Mouse (Mus musculus): ENCODE measurements around the gene Msln. TPM values are rescaled to one million over a fixed set of nuclear protein-coding genes. Genes with fewer than 3 reads are reported as not detected.
"Not testable (repeated sequence)": the region's sequence is repeated elsewhere in the genome, so short reads cannot be mapped to it uniquely, and the experiment has no call there.

The Msln gene
- polyA plus RNA-seq, 1 experiment from 2014 or later, result 32.4 TPM

DNA sequence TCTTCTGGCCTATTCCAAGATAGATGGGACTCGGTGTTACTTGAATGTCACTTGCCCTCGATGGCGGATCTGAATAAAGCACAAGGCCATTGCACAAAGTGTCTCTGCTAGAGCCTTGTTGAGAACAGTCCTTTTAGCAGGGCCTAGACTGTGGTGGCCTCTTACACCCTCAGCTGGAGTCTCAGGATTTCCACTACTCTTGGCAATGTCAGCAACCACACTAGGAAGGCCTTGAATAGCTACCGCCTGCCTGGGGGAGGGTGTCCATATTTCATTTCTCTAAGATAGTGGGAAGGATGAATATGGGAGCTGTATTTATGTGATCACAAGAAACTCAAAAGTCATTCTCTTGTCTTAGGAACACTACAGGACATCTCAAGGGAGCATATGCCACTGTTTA is 5.9 kb downstream of the Msln start:
- 86% methylated on average over 4 of the region's 4 CpGs for whole genome bisulfite sequencing
- H3K27me3 ChIP-seq (replicated peaks), result peaks cover 11% of the 10 kb centered on the region

DNA sequence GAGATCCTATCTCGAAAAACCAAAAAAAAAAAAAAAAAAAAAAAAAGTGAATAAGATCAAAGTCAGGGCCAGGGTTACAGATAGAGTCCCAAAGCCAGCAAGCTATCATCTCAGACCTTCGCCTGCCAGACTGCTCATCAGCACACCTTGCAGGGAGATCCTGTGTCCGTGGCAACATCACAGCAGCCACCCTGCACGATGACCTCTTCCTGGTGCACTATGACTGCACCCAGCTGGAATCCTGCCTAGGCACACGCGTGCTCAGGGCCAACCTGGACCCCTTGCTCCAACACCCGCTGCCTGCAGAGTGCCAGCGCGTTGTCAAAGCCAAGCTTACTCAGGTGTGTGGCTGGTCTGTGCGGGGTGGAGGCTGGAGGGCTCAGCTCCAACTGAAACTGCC is 9.9 kb downstream of the Msln start:
- no peaks in the 10 kb centered on the region for H3K9me3 ChIP-seq
- WGBS, result 73% methylated on average over 10 of the region's 10 CpGs
- H3K4me2 ChIP-seq, result no peak overlapping the region
- no peaks in the 10 kb centered on the region for H3K36me3 ChIP-seq
- H3K27ac ChIP-seq (replicated peaks), result no peak overlapping the region
- H3K9ac ChIP-seq, result no peak overlapping the region
- no peak for ATAC-seq (ENCODE audit: extremely low read depth, insufficient number of reproducible peaks, low FRiP score, low TSS enrichment)
- no peak overlapping the region for H3K4me3 ChIP-seq
- H3K4me1 ChIP-seq, result no peaks in the 10 kb centered on the region
- peaks cover 29% of the 10 kb centered on the region for H3K27me3 ChIP-seq (replicated peaks)

More for the DNA sequence above, 5.9 kb downstream of the Msln start:
- Histone ChIP-seq H3K4me3 (no peak overlapping the region), H3K27ac (replicated peaks) (no peak overlapping the region), H3K4me2 (no peak overlapping the region), H3K9ac (no peak overlapping the region), H3K36me3 (no peaks in the 10 kb centered on the region), H3K9me3 (no peaks in the 10 kb centered on the region), H3K4me1 (peaks cover 9% of the 10 kb centered on the region)
- no peak for ATAC-seq (ENCODE audit: extremely low read depth, insufficient number of reproducible peaks, low FRiP score, low TSS enrichment)

DNA sequence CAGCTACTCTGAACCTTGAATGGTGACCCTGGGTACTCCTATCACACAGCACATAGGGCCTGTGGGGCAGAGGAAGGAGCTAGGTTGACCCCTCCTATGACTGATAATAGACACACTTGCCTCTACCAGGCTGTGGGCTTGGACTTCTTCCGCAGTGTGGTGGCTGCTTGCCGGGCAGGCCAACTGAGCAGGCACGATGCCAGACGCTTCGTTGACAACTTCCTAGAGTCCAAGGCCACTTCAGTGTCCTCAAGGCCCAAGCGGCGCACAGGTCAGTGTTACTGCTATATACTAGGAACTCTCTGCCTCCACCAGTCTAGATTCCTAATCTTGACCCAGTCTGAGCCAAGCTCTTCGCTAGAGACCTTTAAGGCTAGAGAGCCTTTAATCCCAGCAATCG is 10.3 kb downstream of the Msln start:
- Histone ChIP-seq H3K9me3 (no peaks in the 10 kb centered on the region), H3K4me2 (no peak overlapping the region), H3K4me1 (no peaks in the 10 kb centered on the region), H3K9ac (no peak overlapping the region), H3K4me3 (no peak overlapping the region), H3K27ac (replicated peaks) (no peak overlapping the region), H3K27me3 (replicated peaks) (peaks cover 34% of the 10 kb centered on the region), H3K36me3 (no peaks in the 10 kb centered on the region)
- 84% methylated on average over 9 of the region's 9 CpGs for WGBS
- ATAC-seq (ENCODE audit: extremely low read depth, insufficient number of reproducible peaks, low FRiP score, low TSS enrichment), result no peak

DNA sequence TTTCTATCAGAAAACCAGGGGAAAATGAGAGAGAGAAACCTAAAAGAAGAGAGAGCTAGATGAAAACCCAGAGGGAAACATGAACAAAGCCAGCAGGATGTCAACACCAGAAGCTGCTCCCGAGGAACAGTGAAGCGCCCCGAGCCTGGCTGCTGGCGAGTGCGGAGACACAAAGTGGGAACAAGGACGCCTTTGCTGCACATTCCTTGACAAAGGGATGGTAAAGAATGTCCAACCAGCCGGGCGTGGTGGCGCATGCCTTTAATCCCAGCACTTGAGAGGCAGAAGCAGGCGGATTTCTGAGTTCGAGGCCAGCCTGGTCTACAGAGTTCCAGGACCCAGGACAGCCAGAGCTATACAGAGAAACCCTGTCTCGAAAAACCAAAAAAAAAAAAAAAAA is 12.7 kb downstream of the Msln start:
- H3K27ac ChIP-seq (replicated peaks); H3K9me3 ChIP-seq; H3K4me1 ChIP-seq; H3K4me3 ChIP-seq; H3K9ac ChIP-seq; H3K36me3 ChIP-seq; ATAC-seq (ENCODE audit: extremely low read depth, insufficient number of reproducible peaks, low FRiP score, low TSS enrichment); H3K4me2 ChIP-seq: not testable (repeated sequence)
- H3K27me3 ChIP-seq (replicated peaks), result peaks cover 43% of the 10 kb centered on the region
- 64% methylated on average over 12 of the region's 12 CpGs for WGBS

DNA sequence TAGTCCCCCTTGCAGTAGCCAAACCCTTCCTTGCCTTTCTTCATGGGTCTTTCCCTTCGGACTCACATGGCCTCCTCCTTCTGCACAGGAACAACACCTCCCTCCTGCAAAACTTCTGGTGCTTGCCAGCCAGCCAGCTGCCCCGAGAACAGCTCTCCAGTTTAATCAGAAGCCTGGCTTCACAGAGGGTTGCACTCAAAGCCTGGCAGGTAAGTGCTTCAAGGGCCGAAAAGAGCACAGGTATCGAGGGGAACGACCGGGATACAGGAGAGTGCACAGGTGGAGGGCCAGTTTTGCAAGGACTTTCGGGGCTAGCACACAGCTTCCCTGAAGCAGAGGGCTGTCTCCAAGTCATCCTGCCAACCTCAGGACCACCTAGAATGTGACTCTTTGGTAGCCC is 15.3 kb downstream of the Msln start:
- Histone ChIP-seq H3K27ac (replicated peaks) (no peak overlapping the region), H3K36me3 (no peaks in the 10 kb centered on the region), H3K4me3 (no peak overlapping the region), H3K27me3 (replicated peaks) (peaks cover 45% of the 10 kb centered on the region), H3K9me3 (no peaks in the 10 kb centered on the region), H3K4me1 (no peaks in the 10 kb centered on the region), H3K4me2 (no peak overlapping the region), H3K9ac (no peak overlapping the region)
- ATAC-seq (ENCODE audit: extremely low read depth, insufficient number of reproducible peaks, low FRiP score, low TSS enrichment), result no peak
- 71% methylated on average over 7 of the region's 7 CpGs for WGBS

DNA sequence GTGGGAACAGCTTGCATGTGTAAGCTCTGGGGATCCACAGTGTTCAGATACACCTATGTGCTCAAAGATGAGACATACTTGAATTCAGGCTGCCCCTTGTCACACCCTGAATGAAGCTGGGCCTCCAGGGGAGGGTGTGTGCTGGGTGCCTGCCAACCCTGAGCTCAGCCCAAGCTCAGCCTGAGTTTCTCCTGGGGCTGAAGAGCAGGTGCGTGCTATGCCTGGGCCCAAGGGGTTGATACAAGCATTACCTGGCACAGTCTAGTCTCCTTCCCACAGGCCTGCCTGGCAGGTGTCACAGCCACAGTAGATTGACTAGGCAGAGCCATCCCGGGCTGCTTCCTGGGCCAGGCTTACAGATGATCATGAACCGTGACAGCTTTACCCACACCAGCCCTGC is 18.4 kb downstream of the Msln start, which contains the start of gene Mslnl:
Gene Mslnl, plus strand, starts transcription at position 298 of the 400 bp plus-strand sequence.
- Histone ChIP-seq H3K27ac (replicated peaks) (no peak within 1 kb of the TSS), H3K27me3 (replicated peaks) (peaks cover 26% of the 10 kb centered on the region), H3K9me3 (no peaks in the 10 kb centered on the region), H3K36me3 (no peaks in the 10 kb centered on the region; the same call in 1 of the 2 replicates), H3K4me1 (no peaks in the 10 kb centered on the region), H3K4me3 (no peak within 1 kb of the TSS), H3K9ac (no peak within 1 kb of the TSS), H3K4me2 (no peak within 1 kb of the TSS)
- no peak for ATAC-seq (ENCODE audit: extremely low read depth, insufficient number of reproducible peaks, low FRiP score, low TSS enrichment)
- 70% methylated on average over 3 of the region's 3 CpGs for WGBS

DNA sequence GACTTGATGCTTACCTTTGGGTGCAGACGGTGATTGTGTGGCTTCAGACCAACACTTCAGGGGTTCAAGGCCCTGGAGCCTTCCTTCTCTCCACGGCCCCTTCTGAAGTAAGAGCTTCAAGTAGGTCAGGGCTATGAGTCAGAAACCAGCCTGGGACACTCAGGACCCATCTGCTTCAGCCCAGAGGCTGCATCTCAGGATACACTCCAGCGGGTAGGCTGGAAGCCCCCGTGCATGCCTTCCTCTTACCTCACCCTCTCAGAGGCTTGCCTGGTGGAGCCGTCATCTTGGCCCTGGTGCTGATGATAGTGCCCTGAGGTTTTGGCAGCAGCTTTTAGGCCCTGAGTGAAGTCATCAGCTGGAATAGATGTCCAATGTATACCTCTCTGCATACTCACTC is 18.9 kb downstream of the Msln start:
- Histone ChIP-seq H3K27ac (replicated peaks) (no peak overlapping the region), H3K36me3 (no peaks in the 10 kb centered on the region; the same call in none of the 2 replicates), H3K9ac (no peak overlapping the region), H3K4me3 (no peak overlapping the region), H3K27me3 (replicated peaks) (peaks cover 26% of the 10 kb centered on the region), H3K9me3 (no peaks in the 10 kb centered on the region), H3K4me2 (no peak overlapping the region), H3K4me1 (no peaks in the 10 kb centered on the region)
- WGBS, result 69% methylated on average over 5 of the region's 5 CpGs
- ATAC-seq (ENCODE audit: extremely low read depth, insufficient number of reproducible peaks, low FRiP score, low TSS enrichment), result no peak

DNA sequence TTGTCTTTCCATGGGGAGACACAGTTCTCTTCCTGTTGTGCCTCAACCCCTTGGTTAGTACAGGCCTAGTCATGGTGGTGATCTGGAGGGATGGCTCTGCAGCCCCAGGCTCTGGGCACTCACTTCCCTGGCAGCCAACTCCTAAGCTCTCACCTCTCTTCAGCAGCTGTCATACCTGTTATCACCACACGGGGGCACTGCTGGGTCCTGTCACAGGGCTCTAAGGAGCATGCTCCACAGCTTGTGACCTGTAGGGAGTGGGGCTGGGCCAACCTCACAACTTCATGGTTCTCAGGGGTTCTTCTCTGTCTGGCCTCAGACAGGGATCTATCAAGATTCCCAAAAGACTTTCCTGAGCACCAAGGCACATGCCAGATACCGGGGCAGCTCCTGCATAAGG is 22.1 kb downstream of the Msln start:
- no peak for ATAC-seq (ENCODE audit: extremely low read depth, insufficient number of reproducible peaks, low FRiP score, low TSS enrichment)
- no peak overlapping the region for H3K4me3 ChIP-seq
- no peak overlapping the region for H3K27ac ChIP-seq (replicated peaks)
- H3K4me2 ChIP-seq, result no peak overlapping the region
- peaks cover 11% of the 10 kb centered on the region for H3K4me1 ChIP-seq
- peaks cover 12% of the 10 kb centered on the region for H3K36me3 ChIP-seq
- H3K9ac ChIP-seq, result no peak overlapping the region
- peaks cover 7% of the 10 kb centered on the region; the same call in 1 of the 2 replicates for H3K27me3 ChIP-seq (replicated peaks)
- WGBS, result 18% methylated on average over 2 of the region's 2 CpGs
- H3K9me3 ChIP-seq, result no peaks in the 10 kb centered on the region

DNA sequence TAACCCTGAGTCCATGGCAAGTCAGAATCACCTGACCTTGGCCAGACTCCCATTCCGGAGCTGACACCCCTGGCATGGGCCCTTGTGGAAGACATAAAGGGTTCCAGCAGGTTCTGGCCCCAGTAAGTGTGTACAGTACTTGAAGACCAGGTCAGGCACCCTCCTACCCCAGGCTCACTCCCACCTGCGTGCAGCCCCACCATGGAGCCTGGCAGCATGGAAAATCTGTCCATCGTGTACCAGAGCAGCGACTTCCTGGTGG is 26.2 kb downstream of the Msln start:
- Histone ChIP-seq H3K4me1 (peaks cover 23% of the 10 kb centered on the region), H3K36me3 (peaks cover 34% of the 10 kb centered on the region), H3K27ac (replicated peaks) (0 out of 2 replicates have a peak overlapping the region, but pooled peaks have one; percentile 20), H3K9me3 (no peaks in the 10 kb centered on the region), H3K4me3 (peak overlapping the region; percentile 68), H3K4me2 (peak overlapping the region; percentile 91), H3K9ac (peak overlapping the region; percentile 85), H3K27me3 (replicated peaks) (no peaks in the 10 kb centered on the region)
- ATAC-seq (ENCODE audit: extremely low read depth, insufficient number of reproducible peaks, low FRiP score, low TSS enrichment), result no peak; the same call in 1 of the 2 replicates
- WGBS, result 9% methylated on average over 4 of the region's 4 CpGs

DNA sequence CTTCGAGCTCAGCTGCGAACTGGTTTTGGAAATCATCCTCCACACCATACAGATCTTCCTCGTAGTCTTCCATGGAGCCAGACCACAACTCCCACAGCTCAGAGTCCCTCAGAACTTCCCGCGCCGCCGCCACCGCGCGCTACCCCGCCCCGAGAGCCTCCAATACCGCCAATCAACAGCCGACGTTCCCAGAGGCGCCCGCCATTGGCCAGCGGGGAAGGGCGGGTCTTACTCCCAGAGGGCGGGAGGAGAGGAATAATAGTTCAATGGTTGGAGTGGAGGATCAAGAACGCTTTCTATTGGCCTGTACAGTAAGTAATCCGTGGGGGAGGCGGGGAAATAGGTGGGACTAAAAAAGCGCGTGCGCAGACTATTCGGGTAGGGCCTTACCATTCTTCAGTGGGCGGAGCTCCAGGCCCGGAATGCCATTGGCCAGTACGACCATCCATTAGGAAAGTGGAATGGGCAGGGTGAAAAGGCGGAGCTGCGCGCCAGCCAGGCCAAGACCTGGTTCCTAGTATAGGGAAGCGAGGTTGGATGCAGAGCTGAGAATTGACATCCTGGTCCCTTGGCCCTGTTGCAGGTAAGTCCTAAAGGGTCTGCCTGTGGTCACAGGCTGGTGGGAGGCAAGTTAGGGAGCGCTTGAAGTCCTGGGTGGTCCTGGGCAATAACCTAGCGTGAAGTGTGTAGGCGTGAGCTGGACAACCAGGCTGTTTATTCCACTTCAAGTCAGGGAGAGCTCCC is 26.7 kb downstream of the Msln start, which contains the start of the genes Chtf18 and Rpusd1:
Gene Chtf18, minus strand, starts transcription at position 155 of the 744 bp plus-strand sequence.
Gene Rpusd1, plus strand, starts transcription at position 406 of the 744 bp plus-strand sequence.
- Histone ChIP-seq H3K4me3 (peak within 1 kb of the TSS; percentile 68), H3K4me1 (peaks cover 23% of the 10 kb centered on the region), H3K9ac (peak within 1 kb of the TSS; percentile 89), H3K4me2 (peak within 1 kb of the TSS; percentile 91), H3K27ac (replicated peaks) (0 out of 2 replicates have a peak within 1 kb of the TSS, but pooled peaks have one; percentile 21), H3K36me3 (peaks cover 39% of the 10 kb centered on the region), H3K27me3 (replicated peaks) (no peaks in the 10 kb centered on the region), H3K9me3 (no peaks in the 10 kb centered on the region)
- 2% methylated on average over 37 of the region's 37 CpGs for WGBS
- ATAC-seq (ENCODE audit: extremely low read depth, insufficient number of reproducible peaks, low FRiP score, low TSS enrichment), result peak; percentile 95

DNA sequence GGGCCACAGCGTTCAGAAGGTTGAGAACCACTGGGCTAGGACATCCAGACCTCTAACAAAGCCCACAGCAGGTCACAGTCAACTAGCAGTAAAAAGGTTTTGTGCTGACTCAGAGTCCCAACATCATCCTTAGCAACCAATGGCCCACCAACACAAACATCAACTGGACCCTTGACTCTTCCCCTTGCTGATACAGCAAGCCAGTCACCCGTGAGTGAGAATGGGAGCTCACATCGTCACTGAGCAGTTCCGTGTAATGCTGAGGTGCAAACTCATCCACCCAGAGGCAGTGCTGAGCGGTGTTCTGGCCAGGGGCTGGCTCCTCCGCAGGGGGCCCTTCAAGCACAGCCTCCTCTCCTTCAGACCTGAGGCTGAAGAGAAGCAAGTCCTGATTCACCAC is 28.9 kb downstream of the Msln start:
- Histone ChIP-seq H3K9ac (no peak overlapping the region), H3K9me3 (no peaks in the 10 kb centered on the region), H3K27ac (replicated peaks) (no peak overlapping the region), H3K27me3 (replicated peaks) (no peaks in the 10 kb centered on the region), H3K36me3 (peaks cover 61% of the 10 kb centered on the region), H3K4me2 (no peak overlapping the region), H3K4me1 (peaks cover 23% of the 10 kb centered on the region), H3K4me3 (no peak overlapping the region)
- 79% methylated on average over 6 of the region's 6 CpGs for WGBS
- no peak for ATAC-seq (ENCODE audit: extremely low read depth, insufficient number of reproducible peaks, low FRiP score, low TSS enrichment)

DNA sequence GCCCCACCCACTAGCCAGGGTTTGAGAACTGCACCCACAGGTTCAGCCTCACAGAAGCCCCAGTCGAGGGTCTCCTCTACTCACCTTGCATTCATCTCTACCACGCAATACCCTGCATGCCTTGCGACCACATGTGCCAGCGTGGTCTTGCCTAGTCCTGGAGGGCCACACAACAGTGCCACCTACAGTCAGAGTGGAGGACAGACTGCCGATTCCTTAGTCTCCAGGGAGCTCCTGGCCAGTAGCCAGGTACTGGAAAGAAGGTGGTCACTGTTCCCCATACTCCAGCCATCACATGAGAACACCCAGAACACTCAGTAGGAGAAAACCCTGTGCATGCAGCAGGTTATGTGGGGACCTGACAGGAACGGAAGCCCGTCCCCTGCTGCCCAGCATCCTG is 30.3 kb downstream of the Msln start:
- peaks cover 23% of the 10 kb centered on the region for H3K4me1 ChIP-seq
- ATAC-seq (ENCODE audit: extremely low read depth, insufficient number of reproducible peaks, low FRiP score, low TSS enrichment), result no peak
- 80% methylated on average over 7 of the region's 7 CpGs for WGBS
- H3K4me2 ChIP-seq, result no peak overlapping the region
- no peak overlapping the region for H3K4me3 ChIP-seq
- peaks cover 4% of the 10 kb centered on the region for H3K27me3 ChIP-seq (replicated peaks)
- H3K9me3 ChIP-seq, result no peaks in the 10 kb centered on the region
- H3K9ac ChIP-seq, result no peak overlapping the region
- H3K36me3 ChIP-seq, result peaks cover 66% of the 10 kb centered on the region
- no peak overlapping the region for H3K27ac ChIP-seq (replicated peaks)
